Mouse (Mus musculus): ENCODE measurements around the gene Abtb2. TPM values are rescaled to one million over a fixed set of nuclear protein-coding genes. Genes with fewer than 3 reads are reported as not detected.
"Not testable (repeated sequence)": the region's sequence is repeated elsewhere in the genome, so short reads cannot be mapped to it uniquely, and the experiment has no call there.

Abtb2 gene
- total RNA-seq (2021) = 10 to 100 TPM in 1 of 2 experiments, 1 to 10 TPM in 1; 8.3 to 13.2 TPM
- long read RNA-seq, experiment 1, full-length matches to known transcripts = 23 of 32 reads
- long read RNA-seq, experiment 1, partial matches to known transcripts = 5 of 32 reads
- long read RNA-seq, experiment 1, other reads (novel, unspliced or antisense) = 4 of 32 reads
- long read RNA-seq, experiment 2, full-length matches to known transcripts = 16 of 27 reads
- long read RNA-seq, experiment 2, partial matches to known transcripts = 3 of 27 reads
- long read RNA-seq, experiment 2, other reads (novel, unspliced or antisense) = 8 of 27 reads

DNA sequence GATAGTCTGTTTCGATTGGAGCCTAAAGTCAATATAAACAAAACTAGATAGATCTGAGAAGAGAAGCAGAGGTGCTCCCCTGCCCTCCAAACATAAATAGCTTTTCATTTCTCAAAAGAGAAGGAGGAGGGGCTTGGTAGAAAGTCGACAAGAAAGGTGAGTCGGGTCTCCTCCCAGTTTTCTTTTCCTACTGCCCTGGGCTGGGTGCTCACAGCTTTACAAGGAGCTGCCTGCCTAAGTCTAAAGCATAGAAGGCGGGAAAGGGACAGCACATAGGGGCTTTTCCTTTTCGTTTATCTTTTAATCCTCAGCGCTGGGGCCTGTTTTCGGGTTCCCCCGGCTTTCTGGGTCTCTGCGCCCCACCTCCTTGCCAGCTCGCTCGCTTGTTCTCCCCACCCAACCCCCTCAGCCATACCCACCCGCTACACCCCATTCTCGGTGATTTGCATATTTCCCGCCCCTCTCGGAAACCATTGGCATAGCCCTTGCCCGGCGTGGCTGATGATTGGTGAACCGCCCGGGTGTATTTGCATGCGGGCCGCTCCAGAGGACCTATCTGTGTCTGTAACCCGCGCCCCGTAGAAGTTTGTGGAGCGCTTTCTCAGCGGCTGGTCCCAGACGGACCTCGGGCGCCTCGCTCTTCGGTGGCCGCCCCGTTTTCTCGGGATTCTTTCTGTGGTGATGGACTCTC, at the start of gene Abtb2:
TSS of gene Abtb2 (plus strand) at position 579 of the 691 bp plus-strand sequence.
- Histone ChIP-seq H3K27ac (peak within 1 kb of the TSS; percentile 90), H3K4me3 (peak within 1 kb of the TSS; percentile 86)
- TF ChIP-seq CTCF (IDR thresholded peaks at IDR 0.05) = no peak
- DNase-seq = peak; percentile 95
- intact Hi-C loops (cut with DNase I) = loop anchor here (1.0 to 5.0 kb wide), 4 partner anchors 41 to 306 kb away; no protein-coding TSS in a partner anchor

DNA sequence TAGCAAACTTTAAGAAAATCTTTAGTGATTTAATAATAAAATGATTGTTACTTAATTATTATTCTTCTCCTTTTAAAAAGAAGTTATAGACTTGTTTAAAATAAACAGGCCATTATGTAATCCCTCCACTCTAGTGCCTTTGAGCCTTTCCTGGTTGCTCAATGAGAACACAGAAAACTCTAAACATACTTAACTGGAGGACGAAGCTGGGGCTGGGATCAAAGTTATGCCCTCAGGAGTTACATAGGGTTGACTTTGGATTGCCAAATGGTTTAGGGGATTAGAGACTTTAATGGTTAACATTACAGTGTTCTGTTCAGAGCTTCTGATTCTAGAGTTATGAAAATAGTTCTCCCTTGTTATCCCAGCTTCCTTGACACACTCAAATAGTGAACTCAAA, 49.6 kb upstream of the Abtb2 start:
- intact Hi-C loops (cut with DNase I) = no loop called here

DNA sequence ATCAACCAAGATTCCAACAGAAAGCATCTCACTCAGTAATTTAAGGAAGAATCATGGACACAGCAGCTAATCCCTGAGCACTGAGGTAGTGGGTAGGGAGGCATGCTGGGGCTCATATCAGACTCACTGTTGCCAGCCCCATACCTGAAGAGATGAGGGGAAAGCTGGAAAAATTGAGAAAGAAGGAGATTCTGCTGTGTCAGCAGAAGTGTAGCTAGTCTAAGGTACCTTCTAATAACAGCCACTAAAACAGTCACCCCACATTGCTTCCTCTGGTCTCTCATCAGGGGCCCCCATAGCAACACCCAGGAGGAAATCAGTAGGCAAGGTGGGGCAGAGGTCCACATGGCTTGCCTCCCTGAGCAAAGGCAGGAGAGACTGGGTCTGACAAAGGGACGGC, 40.5 kb upstream of the Abtb2 start:
- H3K27ac ChIP-seq = no peak overlapping the region
- intact Hi-C loops (cut with DNase I) = no loop called here
- DNase-seq = no peak
- TF ChIP-seq CTCF (IDR thresholded peaks at IDR 0.05) = no peak
- no peak overlapping the region for H3K4me3 ChIP-seq

More for the DNA sequence above, 49.6 kb upstream of the Abtb2 start:
- Histone ChIP-seq H3K27ac (no peak overlapping the region), H3K4me3 (no peak overlapping the region)
- no peak for TF ChIP-seq CTCF (IDR thresholded peaks at IDR 0.05)
- no peak for DNase-seq

DNA sequence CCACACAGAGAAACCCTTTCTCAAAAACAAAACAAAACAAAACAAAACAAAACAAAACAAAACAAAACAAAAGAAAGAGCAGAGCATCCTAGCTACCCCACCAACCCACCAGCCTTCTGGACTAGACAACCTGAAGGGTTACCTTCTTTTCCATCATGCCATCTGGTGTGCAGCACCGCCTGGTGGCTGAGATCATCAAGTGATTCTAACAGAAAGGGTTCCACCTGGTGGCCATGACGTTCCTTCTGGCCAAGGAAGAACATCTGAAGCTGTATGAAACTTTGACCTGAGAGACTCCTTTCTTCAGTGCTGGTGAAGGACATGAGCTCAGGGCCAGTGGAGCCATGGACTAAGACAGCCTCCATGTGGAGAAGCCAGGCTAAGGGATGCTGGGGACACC, 19.0 kb upstream of the Abtb2 start:
- intact Hi-C loops (cut with DNase I) = loop anchor here (1.0 kb wide), 1 partner anchor 91 kb away; no protein-coding TSS in a partner anchor
- peak; percentile 77 for DNase-seq
- Histone ChIP-seq H3K27ac (no peak overlapping the region), H3K4me3 (no peak overlapping the region)
- TF ChIP-seq CTCF (IDR thresholded peaks at IDR 0.05) = no peak; the same call in 1 of the 2 replicates

DNA sequence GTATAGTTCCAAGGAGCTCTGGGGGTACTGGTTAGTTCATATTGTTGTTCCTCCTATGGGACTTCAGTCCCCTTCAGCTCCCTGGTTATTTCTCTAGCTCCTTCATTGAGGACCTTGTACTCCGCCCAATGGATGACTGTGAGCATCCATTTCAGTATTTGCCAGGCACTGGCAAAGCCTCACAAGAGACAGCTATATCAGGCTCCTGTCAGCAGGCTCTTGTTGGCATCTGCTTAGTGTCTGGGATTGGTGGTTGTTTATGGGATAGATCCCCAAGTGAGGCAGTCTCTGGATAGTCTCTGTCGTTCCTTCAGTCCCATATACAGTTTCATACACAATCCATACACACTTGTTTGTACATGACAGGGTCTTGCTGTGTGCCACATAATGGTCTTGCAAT, 15.8 kb upstream of the Abtb2 start:
- intact Hi-C loops (cut with DNase I); H3K27ac ChIP-seq; H3K4me3 ChIP-seq; DNase-seq: not testable (repeated sequence)

DNA sequence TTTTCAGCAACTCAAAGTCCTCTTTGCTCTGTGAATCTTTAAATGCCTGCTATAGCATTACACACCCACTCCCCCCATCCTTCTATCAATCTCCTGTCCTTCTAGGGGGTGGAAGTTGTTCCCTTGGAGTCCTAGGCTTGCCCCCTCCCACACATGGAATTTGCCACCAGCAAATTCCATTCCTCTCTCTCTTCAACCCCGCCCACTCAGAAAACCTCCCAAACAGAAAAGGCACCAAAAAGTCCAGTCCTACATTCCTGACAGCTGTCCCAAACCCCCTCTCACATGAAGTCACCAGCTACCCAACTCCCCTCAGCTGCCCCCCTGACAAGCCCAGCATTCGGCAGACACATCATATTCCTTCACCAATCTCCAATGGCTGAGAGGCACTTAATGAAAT, 12.1 kb upstream of the Abtb2 start:
- TF ChIP-seq CTCF (IDR thresholded peaks at IDR 0.05) = no peak
- no peak overlapping the region for H3K4me3 ChIP-seq
- no peak for DNase-seq
- H3K27ac ChIP-seq = no peak overlapping the region
- intact Hi-C loops (cut with DNase I) = no loop called here

DNA sequence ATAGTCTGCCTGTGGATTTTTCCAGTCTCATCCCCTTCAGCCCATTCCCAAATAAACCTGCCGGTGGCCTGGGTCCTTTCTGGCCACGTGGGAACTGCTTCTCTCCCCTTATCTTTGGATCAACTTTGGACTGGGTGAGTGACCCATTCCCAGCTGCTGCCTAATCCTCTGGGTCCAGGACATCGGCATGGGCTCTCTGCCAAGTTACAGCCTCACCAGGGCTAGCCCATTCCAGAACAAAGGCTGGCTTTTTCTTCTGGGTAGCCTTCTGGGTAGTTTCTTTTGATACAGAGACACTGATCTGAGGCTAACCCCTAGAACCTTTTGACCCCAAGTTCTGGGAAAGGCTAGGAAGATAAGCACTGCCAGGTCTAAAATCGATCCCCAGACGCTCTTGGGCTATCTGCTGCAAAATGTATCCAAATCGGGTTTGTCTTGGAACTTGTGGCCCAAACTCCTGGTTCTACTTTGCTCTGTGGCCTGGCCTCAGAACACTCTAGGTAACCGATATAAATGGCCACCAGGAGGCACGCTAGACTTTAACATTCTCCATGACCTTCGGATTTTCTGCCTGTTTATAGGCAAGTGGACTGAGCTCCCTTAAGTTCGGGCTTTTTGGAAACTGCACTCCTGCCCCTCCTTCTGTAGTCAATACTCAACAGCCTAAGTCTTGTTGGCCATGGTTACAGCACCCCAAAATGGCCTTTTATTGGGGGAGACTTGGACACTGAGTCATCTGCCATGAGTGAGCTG, 9.8 kb upstream of the Abtb2 start:
- Histone ChIP-seq H3K27ac (no peak overlapping the region), H3K4me3 (no peak overlapping the region)
- intact Hi-C loops (cut with DNase I) = no loop called here
- TF ChIP-seq CTCF (IDR thresholded peaks at IDR 0.05) = peak; percentile 50
- no peak for DNase-seq

DNA sequence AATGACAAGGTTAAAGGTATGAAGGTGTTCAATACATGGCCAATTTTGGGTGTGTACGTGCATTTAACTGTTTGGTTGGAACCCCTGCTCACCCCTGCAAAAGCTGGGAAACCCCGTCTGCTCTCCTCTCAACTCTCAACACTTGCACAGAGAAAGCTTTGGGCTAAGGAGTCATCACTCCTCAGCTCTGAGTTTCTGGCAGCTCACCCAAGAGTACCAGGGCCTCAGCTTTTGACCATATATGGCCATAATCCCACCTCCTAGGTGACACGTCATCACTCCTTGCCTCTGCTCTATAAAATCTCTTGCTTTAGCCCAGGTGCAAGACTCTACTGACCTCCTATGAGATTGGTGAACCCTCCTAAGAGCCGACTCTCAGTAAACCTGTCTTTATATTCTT, 5.2 kb upstream of the Abtb2 start:
- intact Hi-C loops (cut with DNase I) = no loop called here
- no peak for DNase-seq
- H3K4me3 ChIP-seq = no peak overlapping the region
- TF ChIP-seq CTCF (IDR thresholded peaks at IDR 0.05) = no peak
- H3K27ac ChIP-seq = no peak overlapping the region

DNA sequence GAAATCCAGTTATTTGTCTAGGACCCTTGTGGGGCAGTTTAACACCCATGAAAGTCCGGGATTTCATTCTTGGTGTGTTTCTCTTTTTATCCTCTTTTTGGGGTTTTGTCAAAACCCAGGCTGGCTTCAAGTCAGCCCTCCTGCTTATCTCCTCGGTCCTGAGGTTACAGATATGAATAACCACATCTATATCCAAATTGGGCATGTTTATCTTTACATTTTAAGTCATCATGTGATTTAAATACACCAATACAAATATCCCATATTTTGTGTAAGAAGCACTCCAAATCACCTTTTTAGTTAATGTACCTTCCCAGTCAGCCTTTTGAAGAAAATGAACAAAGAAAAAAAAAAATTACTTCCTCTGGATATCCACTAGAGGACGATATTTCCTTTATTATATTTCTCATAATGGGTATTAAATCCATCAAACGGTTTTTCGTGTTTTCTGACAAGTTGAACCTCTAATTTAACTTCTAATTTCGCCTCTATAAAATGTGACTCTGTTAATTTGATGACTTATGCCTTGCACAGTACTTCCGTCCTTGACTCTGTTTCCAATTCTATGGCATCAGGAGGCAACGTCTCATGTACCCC, 1.6 kb upstream of the Abtb2 start:
- TF ChIP-seq CTCF (IDR thresholded peaks at IDR 0.05) = peak; percentile 99; the same call in 1 of the 2 replicates
- H3K4me3 ChIP-seq = peak overlapping the region; percentile 86
- no peak overlapping the region for H3K27ac ChIP-seq
- intact Hi-C loops (cut with DNase I) = loop anchor here (1.0 to 5.0 kb wide), 4 partner anchors 43 to 308 kb away; no protein-coding TSS in a partner anchor
- no peak for DNase-seq

DNA sequence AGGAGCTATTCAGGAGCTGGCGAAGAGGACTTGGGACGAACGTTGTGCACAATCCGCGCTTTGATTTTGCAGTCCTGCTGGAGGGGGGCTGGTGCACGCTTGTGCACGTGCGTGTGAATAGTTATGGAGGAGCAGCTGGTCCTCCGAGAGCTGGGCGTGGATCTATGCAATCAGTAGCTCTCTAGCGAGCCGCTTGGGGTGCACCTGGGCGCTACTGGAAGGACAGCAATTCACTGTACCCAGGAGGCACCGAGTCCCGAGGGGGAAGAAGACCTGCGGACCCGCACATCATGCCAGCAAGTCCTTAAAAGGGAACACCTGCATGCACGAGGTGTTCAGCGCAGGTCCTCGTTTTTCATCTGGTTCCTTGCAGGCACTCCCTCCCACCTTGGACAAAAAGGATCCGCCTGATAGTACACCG, 929 bp upstream of the Abtb2 start:
- peak; percentile 46 for DNase-seq
- TF ChIP-seq CTCF (IDR thresholded peaks at IDR 0.05) = no peak
- peak overlapping the region; percentile 86 for H3K4me3 ChIP-seq
- intact Hi-C loops (cut with DNase I) = loop anchor here (1.0 to 5.0 kb wide), 4 partner anchors 42 to 307 kb away; no protein-coding TSS in a partner anchor
- no peak overlapping the region for H3K27ac ChIP-seq

DNA sequence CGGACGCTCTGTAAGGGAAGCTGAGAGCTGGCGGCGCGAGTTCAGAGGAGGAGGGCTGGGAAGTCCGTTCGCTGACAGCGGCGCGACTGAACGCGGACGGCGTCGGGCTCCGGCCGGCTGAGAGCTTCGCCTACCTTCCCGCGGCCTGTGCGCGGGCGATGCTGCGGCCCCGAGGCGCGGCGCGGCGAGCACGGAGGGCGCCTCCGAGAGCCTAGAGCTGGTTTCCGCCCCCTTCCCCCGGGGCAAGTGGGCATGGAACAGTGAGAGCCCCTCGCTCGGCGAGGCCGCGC, 258 bp downstream of the Abtb2 start:
- Histone ChIP-seq H3K4me3 (peak overlapping the region; percentile 86), H3K27ac (peak overlapping the region; percentile 90)
- intact Hi-C loops (cut with DNase I) = loop anchor here (5.0 kb wide), 3 partner anchors 41 to 306 kb away; no protein-coding TSS in a partner anchor
- TF ChIP-seq CTCF (IDR thresholded peaks at IDR 0.05) = no peak
- no peak for DNase-seq

DNA sequence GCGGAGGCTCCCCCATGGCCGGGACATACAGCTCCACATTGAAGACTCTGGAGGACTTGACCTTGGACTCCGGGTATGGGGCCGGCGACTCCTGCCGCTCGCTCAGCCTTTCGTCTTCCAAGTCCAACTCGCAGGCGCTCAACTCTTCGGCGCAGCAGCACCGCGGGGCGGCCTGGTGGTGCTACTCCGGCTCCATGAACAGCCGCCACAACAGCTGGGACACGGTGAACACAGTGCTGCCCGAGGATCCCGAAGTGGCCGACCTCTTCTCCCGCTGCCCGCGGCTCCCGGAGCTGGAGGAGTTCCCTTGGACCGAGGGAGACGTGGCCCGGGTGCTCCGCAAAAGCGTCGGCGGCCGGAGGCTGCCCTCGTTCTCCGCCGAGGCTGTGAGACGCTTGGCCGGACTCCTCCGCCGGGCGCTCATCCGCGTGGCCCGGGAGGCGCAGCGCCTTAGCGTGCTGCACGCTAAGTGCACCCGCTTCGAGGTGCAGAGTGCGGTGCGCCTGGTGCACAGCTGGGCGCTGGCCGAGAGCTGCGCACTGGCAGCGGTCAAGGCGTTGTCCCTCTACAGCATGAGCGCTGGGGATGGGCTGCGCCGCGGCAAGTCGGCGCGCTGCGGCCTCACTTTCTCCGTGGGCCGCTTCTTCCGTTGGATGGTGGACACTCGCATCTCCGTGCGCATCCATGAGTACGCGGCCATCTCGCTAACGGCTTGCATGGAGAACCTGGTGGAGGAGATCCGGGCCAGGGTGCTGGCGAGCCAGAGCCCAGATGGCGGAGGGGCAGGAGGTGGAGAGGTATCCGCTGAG, 807 bp downstream of the Abtb2 start:
- Histone ChIP-seq H3K27ac (peak overlapping the region; percentile 90), H3K4me3 (peak overlapping the region; percentile 86)
- TF ChIP-seq CTCF (IDR thresholded peaks at IDR 0.05) = peak; percentile 16; the same call in 1 of the 2 replicates
- intact Hi-C loops (cut with DNase I) = loop anchor here (5.0 kb wide), 3 partner anchors 40 to 305 kb away; no protein-coding TSS in a partner anchor
- DNase-seq = peak; percentile 81
